Mouse (Mus musculus): Measurements from ENCODE around the gene Cacng6. TPM values are rescaled to one million over a fixed set of nuclear protein-coding genes. Genes with fewer than 3 reads are reported as not detected.

Cacng6 gene
- polyA plus RNA-seq, 2 experiments: 8.9 to 10.0 TPM

- H3K9ac ChIP-seq (ENCODE audit: low read depth, low read length, severe bottlenecking): no peak overlapping the region
- DNase-seq (ENCODE audit: low spot score) (no peak), ATAC-seq (ENCODE audit: low FRiP score, low read depth) (no peak)
- peaks cover 46% of the 10 kb centered on the region for H3K27me3 ChIP-seq (ENCODE audit: control insufficient read depth, insufficient read depth, low read length)
- no peak overlapping the region for H3K4me2 ChIP-seq (replicated peaks; ENCODE audit: low read depth, low read length, severe bottlenecking)
- no peaks in the 10 kb centered on the region for H3K9me3 ChIP-seq (ENCODE audit: control insufficient read depth, low read length)
- H3K4me3 ChIP-seq (replicated peaks; ENCODE audit: low read length): no peak overlapping the region
- WGBS: 63% methylated on average over 11 of the region's 11 CpGs
- no peak for TF ChIP-seq POLR2A (IDR thresholded peaks at IDR 0.05; ENCODE audit: borderline replicate concordance, extremely low read depth, insufficient read depth, insufficient read length)
- no peaks in the 10 kb centered on the region for H3K36me3 ChIP-seq (ENCODE audit: control insufficient read depth, insufficient read depth, low read length)
- H3K27ac ChIP-seq (replicated peaks; ENCODE audit: low read depth, low read length): no peak overlapping the region
- H3K4me1 ChIP-seq (ENCODE audit: control insufficient read depth, insufficient read depth, low read length): peaks cover 5% of the 10 kb centered on the region; the same call in 1 of the 2 replicates
These were observed 14.1 kb upstream of the Cacng6 start for GRCm38 (mm10) chr7:3409729-3410520.

GRCm38 (mm10) chr7:3411160-3411941, 12.6 kb upstream of the Cacng6 start:
- no peaks in the 10 kb centered on the region for H3K9me3 ChIP-seq (ENCODE audit: control insufficient read depth, low read length)
- H3K4me3 ChIP-seq (replicated peaks; ENCODE audit: low read length): peak overlapping the region; percentile 42
- peak overlapping the region; percentile 64 for H3K4me2 ChIP-seq (replicated peaks; ENCODE audit: low read depth, low read length, severe bottlenecking)
- H3K27me3 ChIP-seq (ENCODE audit: control insufficient read depth, insufficient read depth, low read length): peaks cover 59% of the 10 kb centered on the region
- H3K4me1 ChIP-seq (ENCODE audit: control insufficient read depth, insufficient read depth, low read length): peaks cover 5% of the 10 kb centered on the region; the same call in 1 of the 2 replicates
- TF ChIP-seq POLR2A (IDR thresholded peaks at IDR 0.05; ENCODE audit: borderline replicate concordance, extremely low read depth, insufficient read depth, insufficient read length): no peak
- WGBS: under 1% methylated on average over 33 of the region's 33 CpGs
- ATAC-seq (ENCODE audit: low FRiP score, low read depth) (peak; percentile 88), DNase-seq (ENCODE audit: low spot score) (peak; percentile 79)
- peak overlapping the region; percentile 31; the same call in 1 of the 2 replicates for H3K9ac ChIP-seq (ENCODE audit: low read depth, low read length, severe bottlenecking)
- H3K27ac ChIP-seq (replicated peaks; ENCODE audit: low read depth, low read length): no peak overlapping the region
- no peaks in the 10 kb centered on the region for H3K36me3 ChIP-seq (ENCODE audit: control insufficient read depth, insufficient read depth, low read length)

GRCm38 (mm10) chr7:3412036-3412435, 12.0 kb upstream of the Cacng6 start:
- peaks cover 5% of the 10 kb centered on the region; the same call in 1 of the 2 replicates for H3K4me1 ChIP-seq (ENCODE audit: control insufficient read depth, insufficient read depth, low read length)
- DNase-seq (ENCODE audit: low spot score) (no peak), ATAC-seq (ENCODE audit: low FRiP score, low read depth) (no peak)
- no peak for TF ChIP-seq POLR2A (IDR thresholded peaks at IDR 0.05; ENCODE audit: borderline replicate concordance, extremely low read depth, insufficient read depth, insufficient read length)
- H3K9me3 ChIP-seq (ENCODE audit: control insufficient read depth, low read length): no peaks in the 10 kb centered on the region
- 0 out of 2 replicates have a peak overlapping the region, but pooled peaks have one; percentile 34 for H3K9ac ChIP-seq (ENCODE audit: low read depth, low read length, severe bottlenecking)
- H3K27ac ChIP-seq (replicated peaks; ENCODE audit: low read depth, low read length): no peak overlapping the region
- WGBS: under 1% methylated on average over 20 of the region's 20 CpGs
- peak overlapping the region; percentile 64 for H3K4me2 ChIP-seq (replicated peaks; ENCODE audit: low read depth, low read length, severe bottlenecking)
- H3K27me3 ChIP-seq (ENCODE audit: control insufficient read depth, insufficient read depth, low read length): peaks cover 66% of the 10 kb centered on the region
- H3K36me3 ChIP-seq (ENCODE audit: control insufficient read depth, insufficient read depth, low read length): no peaks in the 10 kb centered on the region
- H3K4me3 ChIP-seq (replicated peaks; ENCODE audit: low read length): peak overlapping the region; percentile 42

GRCm38 (mm10) chr7:3414888-3415287, 9.1 kb upstream of the Cacng6 start:
- Histone ChIP-seq H3K4me1 (ENCODE audit: control insufficient read depth, insufficient read depth, low read length) (peaks cover 5% of the 10 kb centered on the region; the same call in 1 of the 2 replicates), H3K27me3 (ENCODE audit: control insufficient read depth, insufficient read depth, low read length) (peaks cover 78% of the 10 kb centered on the region), H3K9ac (ENCODE audit: low read depth, low read length, severe bottlenecking) (peak overlapping the region; percentile 53), H3K36me3 (ENCODE audit: control insufficient read depth, insufficient read depth, low read length) (no peaks in the 10 kb centered on the region), H3K4me3 (replicated peaks; ENCODE audit: low read length) (peak overlapping the region; percentile 54), H3K27ac (replicated peaks; ENCODE audit: low read depth, low read length) (no peak overlapping the region), H3K9me3 (ENCODE audit: control insufficient read depth, low read length) (no peaks in the 10 kb centered on the region), H3K4me2 (replicated peaks; ENCODE audit: low read depth, low read length, severe bottlenecking) (peak overlapping the region; percentile 99)
- no peak for ATAC-seq (ENCODE audit: low FRiP score, low read depth)
- no peak for TF ChIP-seq POLR2A (IDR thresholded peaks at IDR 0.05; ENCODE audit: borderline replicate concordance, extremely low read depth, insufficient read depth, insufficient read length)
- WGBS: 1% methylated on average over 31 of the region's 47 CpGs
- no peak for DNase-seq (ENCODE audit: low spot score)

- no peak for TF ChIP-seq POLR2A (IDR thresholded peaks at IDR 0.05; ENCODE audit: borderline replicate concordance, extremely low read depth, insufficient read depth, insufficient read length)
- H3K9ac ChIP-seq (ENCODE audit: low read depth, low read length, severe bottlenecking): peak overlapping the region; percentile 53
- peak overlapping the region; percentile 99 for H3K4me2 ChIP-seq (replicated peaks; ENCODE audit: low read depth, low read length, severe bottlenecking)
- H3K36me3 ChIP-seq (ENCODE audit: control insufficient read depth, insufficient read depth, low read length): no peaks in the 10 kb centered on the region
- DNase-seq (ENCODE audit: low spot score) (no peak), ATAC-seq (ENCODE audit: low FRiP score, low read depth) (no peak)
- H3K4me1 ChIP-seq (ENCODE audit: control insufficient read depth, insufficient read depth, low read length): peaks cover 5% of the 10 kb centered on the region; the same call in 1 of the 2 replicates
- H3K27me3 ChIP-seq (ENCODE audit: control insufficient read depth, insufficient read depth, low read length): peaks cover 78% of the 10 kb centered on the region
- 0% methylated on average over 1 of the region's 60 CpGs for WGBS
- no peak overlapping the region for H3K27ac ChIP-seq (replicated peaks; ENCODE audit: low read depth, low read length)
- H3K4me3 ChIP-seq (replicated peaks; ENCODE audit: low read length): peak overlapping the region; percentile 54
- no peaks in the 10 kb centered on the region for H3K9me3 ChIP-seq (ENCODE audit: control insufficient read depth, low read length)
These were observed 8.6 kb upstream of the Cacng6 start for GRCm38 (mm10) chr7:3415378-3415777.
